Mouse (Mus musculus): ENCODE measurements at regions not wholly inside any gene's neighbourhood (a gene's known extent, or its start where the extent isn't known, plus 50 kb on each side); places are given as distances from the start of the nearest gene placed in this dataset.

GRCm38 (mm10) chr2:169177565-169177964 lies 222.2 kb upstream of the Zfp64 start:
- TF ChIP-seq POLR2A (IDR thresholded peaks at IDR 0.05; ENCODE audit: low read depth, low read length) (no peak), EP300 (IDR thresholded peaks at IDR 0.05; ENCODE audit: low read length) (no peak), CTCF (conservative IDR thresholded peaks at IDR 0.05 in 1 of 2, IDR thresholded peaks at IDR 0.05 in 1 of 2; ENCODE audit: low read depth in 2 of 2, low read length in 2 of 2) (no peak), NELFE (IDR thresholded peaks at IDR 0.05; ENCODE audit: low read depth, low read length) (no peak), JUND (conservative IDR thresholded peaks at IDR 0.05; ENCODE audit: low read depth, low read length) (no peak), CHD2 (IDR thresholded peaks at IDR 0.05; ENCODE audit: low read length) (no peak), ETS1 (conservative IDR thresholded peaks at IDR 0.05; ENCODE audit: low read depth, low read length) (no peak), GABPA (IDR thresholded peaks at IDR 0.05; ENCODE audit: insufficient replicate concordance, low read depth, low read length) (no peak), TBP (conservative IDR thresholded peaks at IDR 0.05; ENCODE audit: low read depth, low read length) (no peak), ELF1 (IDR thresholded peaks at IDR 0.05; ENCODE audit: low read depth, low read length) (no peak), RCOR1 (conservative IDR thresholded peaks at IDR 0.05; ENCODE audit: low read depth, low read length) (no peak)

Measured in CH12.LX (cell line).